Mouse (Mus musculus) stomach, postnatal 0 days (tissue): ENCODE measurements at regions not wholly inside any gene's neighbourhood (a gene's known extent, or its start where the extent isn't known, plus 50 kb on each side); places are given as distances from the start of the nearest gene placed in this dataset.

Source experiments
- ATAC-seq: fragments of 200-750 bp; cut with Nextera tagmentation; 2 replicates; pipeline ENCODE4 v1.8.0; 2017; ENCODE audit not compliant: low FRiP score, low TSS enrichment
- DNase-seq: peaks from one replicate; pipeline ENCODE4 v3.0.0-alpha.2; 2016; ENCODE audit warnings: low spot score
- H3K27ac ChIP-seq: fragments of 300-500 bp; sonication (generic); replicated peaks from 2 replicates; pipeline ENCODE4 v1.5.1; 2014; ENCODE audit warnings: mild to moderate bottlenecking, control low read depth
- H3K27me3 ChIP-seq: fragments of 300-500 bp; sonication (generic); 2 replicates; pipeline ENCODE4 v1.6.1; 2014; ENCODE audit warnings: low read length; ENCODE audit not compliant: control insufficient read depth, insufficient read depth
- H3K36me3 ChIP-seq: fragments of 300-500 bp; sonication (generic); 2 replicates; pipeline ENCODE4 v1.6.1; 2014; ENCODE audit warnings: low read length, mixed read lengths; ENCODE audit not compliant: control insufficient read depth, insufficient read depth
- H3K4me1 ChIP-seq: fragments of 300-500 bp; sonication (generic); replicated peaks from 2 replicates; pipeline ENCODE4 v1.6.1; 2014; ENCODE audit warnings: antibody characterized with exemption; ENCODE audit not compliant: control insufficient read depth, insufficient read depth
- H3K4me2 ChIP-seq: fragments of 300-500 bp; sonication (generic); replicated peaks from 2 replicates; pipeline ENCODE4 v1.6.1; 2014; ENCODE audit warnings: low read depth, mild to moderate bottlenecking, control low read depth, moderate library complexity
- H3K4me3 ChIP-seq: fragments of 300-500 bp; sonication (generic); 2 replicates; pipeline ENCODE4 v1.5.1; 2014; ENCODE audit warnings: low read depth, low read length, control low read depth
- H3K9ac ChIP-seq: fragments of 300-500 bp; sonication (generic); 2 replicates; pipeline ENCODE4 v1.6.1; 2014; ENCODE audit warnings: mild to moderate bottlenecking, low read length, control low read depth, mixed read lengths
- H3K9me3 ChIP-seq: fragments of 300-500 bp; sonication (generic); 2 replicates; pipeline ENCODE4 v1.6.1; 2016; ENCODE audit warnings: low read length; ENCODE audit not compliant: control insufficient read depth
- CTCF ChIP-seq: IDR thresholded peaks from 2 replicates; pipeline ENCODE4 v1.5.1; 2016; ENCODE audit warnings: antibody characterized with exemption, low read depth, mild to moderate bottlenecking, moderate library complexity
- EP300 ChIP-seq: optimal IDR thresholded peaks from 2 replicates; pipeline ENCODE3; 2016; ENCODE audit warnings: antibody characterized with exemption
- WGBS: fragments of 180-500 bp; shearing (Covaris S2); extraction: QIAGEN DNeasy Blood & Tissue Kit; methylation state at CpG from one replicate; pipeline ENCODE4 v1.1.7; 2014; 5-methylcytosine and 5-hydroxymethylcytosine counted together

- no peaks in the 10 kb centered on the region for H3K4me1 ChIP-seq
- no peaks in the 10 kb centered on the region for H3K36me3 ChIP-seq
- H3K27me3 ChIP-seq, result no peaks in the 10 kb centered on the region
- WGBS, result 33% methylated on average over 15 of the region's 15 CpGs
- no peak overlapping the region for H3K4me3 ChIP-seq
- ATAC-seq (no peak), DNase-seq (peak; percentile 15)
- no peaks in the 10 kb centered on the region for H3K9me3 ChIP-seq
- H3K9ac ChIP-seq, result no peak overlapping the region
- no peak overlapping the region for H3K4me2 ChIP-seq
- TF ChIP-seq EP300, result no peak
- no peak for TF ChIP-seq CTCF
- H3K27ac ChIP-seq, result no peak overlapping the region
Observed at GRCm38 (mm10) chr9:122534121-122534814, 182.9 kb downstream of the Abhd5 start.

- Histone ChIP-seq H3K27ac (no peak overlapping the region), H3K4me1 (no peaks in the 10 kb centered on the region), H3K9ac (no peak overlapping the region), H3K9me3 (no peaks in the 10 kb centered on the region), H3K27me3 (no peaks in the 10 kb centered on the region), H3K4me3 (no peak overlapping the region), H3K4me2 (no peak overlapping the region), H3K36me3 (no peaks in the 10 kb centered on the region)
- WGBS, result 47% methylated on average over 2 of the region's 2 CpGs
- ATAC-seq (no peak), DNase-seq (peak; percentile 6)
- TF ChIP-seq EP300 (no peak), CTCF (no peak)
Observed at GRCm38 (mm10) chr9:122534965-122535364, 183.6 kb downstream of the Abhd5 start.

GRCm38 (mm10) chr9:122540091-122540490 lies 188.7 kb downstream of the Abhd5 start:
- ATAC-seq, result no peak
- TF ChIP-seq EP300, result no peak
- no peak for TF ChIP-seq CTCF
- H3K4me1 ChIP-seq, result no peaks in the 10 kb centered on the region
- no peaks in the 10 kb centered on the region for H3K36me3 ChIP-seq
- DNase-seq, result peak; percentile 13
- H3K9me3 ChIP-seq, result no peaks in the 10 kb centered on the region
- WGBS, result 31% methylated on average over 3 of the region's 3 CpGs
- no peak overlapping the region for H3K4me3 ChIP-seq
- no peak overlapping the region for H3K27ac ChIP-seq
- H3K9ac ChIP-seq, result no peak overlapping the region
- H3K4me2 ChIP-seq, result no peak overlapping the region
- H3K27me3 ChIP-seq, result no peaks in the 10 kb centered on the region

- Histone ChIP-seq H3K4me3 (no peak overlapping the region), H3K9me3 (no peaks in the 10 kb centered on the region), H3K9ac (no peak overlapping the region), H3K4me2 (no peak overlapping the region), H3K4me1 (no peaks in the 10 kb centered on the region), H3K27me3 (no peaks in the 10 kb centered on the region), H3K27ac (no peak overlapping the region), H3K36me3 (no peaks in the 10 kb centered on the region)
- DNase-seq (peak; percentile 5), ATAC-seq (no peak)
- no peak for TF ChIP-seq EP300
- no peak for TF ChIP-seq CTCF
- 84% methylated on average over 9 of the region's 9 CpGs for WGBS
Observed at GRCm38 (mm10) chr9:122556051-122556450, 191.1 kb upstream of the Topaz1 start.

- H3K9me3 ChIP-seq, result no peaks in the 10 kb centered on the region
- 59% methylated on average over 3 of the region's 3 CpGs for WGBS
- no peaks in the 10 kb centered on the region for H3K36me3 ChIP-seq
- no peak overlapping the region for H3K27ac ChIP-seq
- ATAC-seq, result no peak
- no peaks in the 10 kb centered on the region; the same call in 1 of the 2 replicates for H3K4me1 ChIP-seq
- no peak overlapping the region for H3K4me3 ChIP-seq
- peaks cover 22% of the 10 kb centered on the region for H3K27me3 ChIP-seq
- no peak overlapping the region for H3K9ac ChIP-seq
- TF ChIP-seq CTCF (no peak), EP300 (no peak)
- H3K4me2 ChIP-seq, result no peak overlapping the region
- DNase-seq, result no peak
Observed at GRCm38 (mm10) chr9:122566060-122566459, 181.1 kb upstream of the Topaz1 start.

DNA sequence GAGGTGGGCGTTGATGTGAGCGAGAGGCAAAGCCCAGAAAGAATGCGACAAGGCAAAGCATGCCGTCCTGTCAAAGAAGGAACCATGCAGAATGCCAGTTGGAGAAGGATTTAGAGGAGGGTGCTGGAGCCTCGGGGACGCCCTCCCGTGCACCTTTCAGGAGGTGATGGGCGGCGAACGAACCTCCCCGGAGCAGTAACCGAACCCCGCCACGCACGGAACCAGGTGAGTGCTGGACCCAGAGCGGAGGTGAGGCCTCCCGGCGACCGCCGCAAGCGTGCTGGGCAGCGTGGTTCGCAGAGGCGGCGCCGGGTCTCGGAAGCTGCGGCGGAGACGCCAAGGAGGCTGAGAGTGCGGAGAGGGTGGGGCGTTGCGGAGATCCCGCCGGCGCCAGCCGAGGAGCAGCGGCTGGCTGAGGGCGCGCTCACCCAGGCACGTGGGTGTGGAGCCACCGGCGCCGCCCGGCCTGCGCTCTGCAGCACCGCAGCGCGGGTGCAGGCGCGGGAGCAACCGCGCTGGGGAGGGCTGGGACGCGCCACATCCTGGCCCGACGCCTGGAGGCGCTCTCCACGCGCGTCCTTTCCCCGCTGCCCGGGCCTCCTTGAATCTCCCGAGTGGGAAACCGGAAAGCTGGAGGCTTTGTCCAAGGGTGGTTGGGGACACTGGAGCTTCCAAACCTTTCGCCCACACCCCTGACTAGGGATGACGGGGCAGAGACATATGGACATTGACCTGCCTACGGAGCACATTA lies 178.3 kb upstream of the Topaz1 start:
- no peak overlapping the region for H3K9ac ChIP-seq
- 1% methylated on average over 61 of the region's 68 CpGs for WGBS
- H3K27me3 ChIP-seq, result peaks cover 37% of the 10 kb centered on the region
- no peak overlapping the region for H3K27ac ChIP-seq
- peak; percentile 56 for ATAC-seq
- DNase-seq, result peak; percentile 50
- H3K36me3 ChIP-seq, result no peaks in the 10 kb centered on the region
- no peaks in the 10 kb centered on the region; the same call in 1 of the 2 replicates for H3K4me1 ChIP-seq
- no peaks in the 10 kb centered on the region for H3K9me3 ChIP-seq
- TF ChIP-seq CTCF (no peak), EP300 (no peak)
- H3K4me3 ChIP-seq, result peak overlapping the region; percentile 27
- peak overlapping the region; percentile 53 for H3K4me2 ChIP-seq
